Mouse (Mus musculus) MEL (cell line): ENCODE data around the gene Pde4b. TPM values are rescaled to one million over a fixed set of nuclear protein-coding genes. Genes with fewer than 3 reads are reported as not detected.

Experiments used
- DNase-seq: peaks from one replicate; pipeline ENCODE4 v3.0.0; 2011; ENCODE audit warnings: low read depth, low spot score
- H3K27ac ChIP-seq: 2 replicates; pipeline ENCODE4 v1.5.1; 2012; ENCODE audit warnings: low read depth, mild to moderate bottlenecking, control low read depth, low read length, moderate library complexity; ENCODE audit not compliant: control insufficient read depth
- H3K27me3 ChIP-seq, 2 experiments: fragments of 150-350 bp in 1 of 2; sonication (generic) in 1 of 2; 2 replicates each; pipeline ENCODE4 v1.6.1; 2012; ENCODE audit warnings: low read length in 2 of 2, mild to moderate bottlenecking in 2 of 2, improper control_type of control experiment in 1 of 2, moderate library complexity in 1 of 2; ENCODE audit not compliant: insufficient read depth in 2 of 2, control insufficient read depth in 1 of 2
- H3K36me3 ChIP-seq, 2 experiments: 2 replicates each; pipeline ENCODE4 v1.6.1; 2012 to 2014; ENCODE audit warnings: low read length in 2 of 2, improper control_type of control experiment in 1 of 2, inconsistent platforms in 1 of 2, mild to moderate bottlenecking in 1 of 2; ENCODE audit not compliant: insufficient read depth in 2 of 2, control insufficient read depth in 1 of 2
- H3K4me1 ChIP-seq, 2 experiments: fragments of 150-350 bp in 1 of 2; sonication (generic) in 1 of 2; 2 replicates each; pipeline ENCODE4 v1.6.1; 2012; ENCODE audit warnings: low read length in 2 of 2, improper control_type of control experiment in 1 of 2, mild to moderate bottlenecking in 1 of 2; ENCODE audit not compliant: insufficient read depth in 2 of 2, control insufficient read depth in 1 of 2
- H3K4me3 ChIP-seq, 2 experiments: fragments of 150-350 bp in 1 of 2; sonication (generic) in 1 of 2; 2 replicates each; pipeline ENCODE4 v1.5.1; 2012; ENCODE audit warnings: low read depth in 2 of 2, low read length in 2 of 2, mild to moderate bottlenecking in 2 of 2, moderate library complexity in 2 of 2, control low read depth in 1 of 2, improper control_type of control experiment in 1 of 2; ENCODE audit not compliant: control insufficient read depth in 1 of 2, insufficient read depth in 1 of 2
- H3K79me2 ChIP-seq: 2 replicates; pipeline ENCODE4 v1.6.1; 2012; ENCODE audit warnings: mild to moderate bottlenecking, low read length, moderate library complexity; ENCODE audit not compliant: control insufficient read depth, poor library complexity, insufficient read depth
- H3K9ac ChIP-seq: 2 replicates; pipeline ENCODE4 v1.6.1; 2012; ENCODE audit warnings: low read depth, mild to moderate bottlenecking, control low read depth, low read length, moderate library complexity; ENCODE audit not compliant: control insufficient read depth, poor library complexity, severe bottlenecking
- H3K9me3 ChIP-seq: fragments of 150-350 bp; sonication (generic); replicated peaks from 2 replicates; pipeline ENCODE4 v1.6.1; 2012; ENCODE audit warnings: mild to moderate bottlenecking, low read length, improper control_type of control experiment, moderate library complexity; ENCODE audit not compliant: insufficient read depth
- CHD1 ChIP-seq: IDR thresholded peaks from 2 replicates; pipeline ENCODE4 v1.6.1; 2012; ENCODE audit warnings: low read depth, mild to moderate bottlenecking, inconsistent platforms, low read length, improper control_type of control experiment
- CHD2 ChIP-seq: IDR thresholded peaks from 2 replicates; pipeline ENCODE4 v1.6.1; 2011; ENCODE audit warnings: low read length, improper control_type of control experiment
- EP300 ChIP-seq, 2 experiments: IDR thresholded peaks; 2 replicates each; pipeline ENCODE4 v1.6.1; 2011; ENCODE audit warnings: improper control_type of control experiment in 2 of 2, low read length in 2 of 2, low read depth in 1 of 2, mild to moderate bottlenecking in 1 of 2
- GABPA ChIP-seq: IDR thresholded peaks from 2 replicates; pipeline ENCODE4 v1.6.1; 2012; ENCODE audit warnings: low read depth, mild to moderate bottlenecking, inconsistent platforms, low read length, improper control_type of control experiment, moderate library complexity
- GATA1 ChIP-seq: IDR thresholded peaks from 2 replicates; pipeline ENCODE4 v1.6.1; 2011; ENCODE audit warnings: low read depth, low read length, improper control_type of control experiment
- HCFC1 ChIP-seq: IDR thresholded peaks from 2 replicates; pipeline ENCODE4 v1.6.1; 2012; ENCODE audit warnings: low read depth, mild to moderate bottlenecking, inconsistent platforms, low read length, improper control_type of control experiment, moderate library complexity
- JUND ChIP-seq: IDR thresholded peaks from 2 replicates; pipeline ENCODE4 v1.6.1; 2011; ENCODE audit warnings: low read depth, mild to moderate bottlenecking, improper control_type of control experiment, low read length
- KAT2A ChIP-seq: conservative IDR thresholded peaks from 2 replicates; pipeline ENCODE4 v1.6.1; 2012; ENCODE audit warnings: low read depth, low read length, improper control_type of control experiment, inconsistent platforms
- MAFK ChIP-seq: IDR thresholded peaks from 2 replicates; pipeline ENCODE4 v1.6.1; 2011; ENCODE audit warnings: low read depth, mild to moderate bottlenecking, low read length, improper control_type of control experiment, borderline replicate concordance
- MAZ ChIP-seq: IDR thresholded peaks from 2 replicates; pipeline ENCODE4 v1.6.1; 2012; ENCODE audit warnings: low read depth, mild to moderate bottlenecking, inconsistent platforms, low read length, improper control_type of control experiment
- MEF2A ChIP-seq: IDR thresholded peaks from 2 replicates; pipeline ENCODE4 v1.6.1; 2014; ENCODE audit warnings: low read depth, mild to moderate bottlenecking, inconsistent platforms, low read length, improper control_type of control experiment; ENCODE audit not compliant: poor library complexity, insufficient replicate concordance, severe bottlenecking; ENCODE audit errors: extremely low read depth
- MYB ChIP-seq: IDR thresholded peaks from 2 replicates; pipeline ENCODE4 v1.6.1; 2011; ENCODE audit warnings: mild to moderate bottlenecking, low read depth, low read length, improper control_type of control experiment
- POLR2A ChIP-seq, 2 experiments: IDR thresholded peaks; 2 replicates each; pipeline ENCODE4 v1.6.1; 2011 to 2012; ENCODE audit warnings: low read length in 2 of 2, mild to moderate bottlenecking in 2 of 2, control low read depth in 1 of 2, improper control_type of control experiment in 1 of 2, low read depth in 1 of 2, moderate library complexity in 1 of 2; ENCODE audit not compliant: control insufficient read depth in 1 of 2, insufficient read depth in 1 of 2, poor library complexity in 1 of 2
- POLR2AphosphoS5 ChIP-seq: IDR thresholded peaks from 2 replicates; pipeline ENCODE4 v1.6.1; 2012; ENCODE audit warnings: low read depth, borderline replicate concordance, mild to moderate bottlenecking, inconsistent platforms, low read length, moderate library complexity, mixed read lengths
- RAD21 ChIP-seq: IDR thresholded peaks from 2 replicates; pipeline ENCODE4 v1.6.1; 2011; ENCODE audit warnings: mild to moderate bottlenecking, low read depth, low read length, improper control_type of control experiment
- SMC3 ChIP-seq: IDR thresholded peaks from 2 replicates; pipeline ENCODE4 v1.6.1; 2011; ENCODE audit warnings: low read depth, low read length, improper control_type of control experiment
- TAL1 ChIP-seq: IDR thresholded peaks from 2 replicates; pipeline ENCODE4 v1.6.1; 2012; ENCODE audit warnings: mild to moderate bottlenecking, inconsistent platforms, low read length, moderate library complexity, mixed read lengths
- TBP ChIP-seq: IDR thresholded peaks from 2 replicates; pipeline ENCODE4 v1.8.0; 2011; ENCODE audit warnings: low read depth, low read length, improper control_type of control experiment
- USF1 ChIP-seq: IDR thresholded peaks from 2 replicates; pipeline ENCODE4 v1.6.1; 2014; ENCODE audit warnings: low read depth, mild to moderate bottlenecking, inconsistent platforms, low read length, improper control_type of control experiment, moderate library complexity
- ZC3H11A ChIP-seq: IDR thresholded peaks from 2 replicates; pipeline ENCODE4 v1.6.1; 2012; ENCODE audit warnings: low read depth, mild to moderate bottlenecking, inconsistent platforms, low read length, improper control_type of control experiment
- ZKSCAN1 ChIP-seq: IDR thresholded peaks from 2 replicates; pipeline ENCODE4 v1.6.1; 2012; ENCODE audit warnings: low read depth, mild to moderate bottlenecking, inconsistent platforms, low read length, improper control_type of control experiment, moderate library complexity
- ZMIZ1 ChIP-seq: IDR thresholded peaks from 2 replicates; pipeline ENCODE4 v1.6.1; 2012; ENCODE audit warnings: low read depth, mild to moderate bottlenecking, inconsistent platforms, low read length, improper control_type of control experiment, moderate library complexity
- ZNF384 ChIP-seq: IDR thresholded peaks from 2 replicates; pipeline ENCODE4 v1.6.1; 2012; ENCODE audit warnings: low read depth, mild to moderate bottlenecking, inconsistent platforms, low read length, improper control_type of control experiment
- polyA plus RNA-seq, 2 experiments: library from polyadenylated mRNA; stranded (reverse) in 1 of 2; unstranded in 1 of 2; fragments of >175 nt in 1 of 2; fragments of >200 nt in 1 of 2; gene quantifications; 2 replicates each; pipeline versions ENCODE4 v1.2.1 to v1.2.4; 2012; ENCODE audit warnings: low replicate concordance in 2 of 2, low read depth in 1 of 2; ENCODE audit not compliant: insufficient read length in 2 of 2, insufficient read depth in 1 of 2, missing spikeins in 1 of 2
- total RNA-seq: library from RNA; depleted of rRNA; stranded (reverse); fragments of 300-350 nt; gene quantifications from 2 replicates; pipeline ENCODE4 v1.2.3, GENCODE M21; 2012

Gene Pde4b
- total and polyA plus RNA-seq, 3 experiments, result 2.7 to 6.0 TPM; not detected in 1

- no peak for DNase-seq
- Histone ChIP-seq H3K27me3 (no peaks in the 10 kb centered on the region; a peak in 2 of 4 replicates), H3K27ac (no peak overlapping the region), H3K9ac (no peak overlapping the region), H3K36me3 (no peaks in the 10 kb centered on the region), H3K9me3 (no peaks in the 10 kb centered on the region), H3K79me2 (no peaks in the 10 kb centered on the region), H3K4me3 (no peak overlapping the region), H3K4me1 (no peaks in the 10 kb centered on the region)
- no peak for TF ChIP-seq CHD1
These were observed 455.6 kb downstream of the Pde4b start for GRCm38 (mm10) chr4:102542976-102543375.

- H3K9ac ChIP-seq, result no peak overlapping the region
These were observed 457.9 kb downstream of the Pde4b start for GRCm38 (mm10) chr4:102545226-102545625.

GRCm38 (mm10) chr4:102555566-102555965 lies 468.2 kb downstream of the Pde4b start:
- H3K36me3 ChIP-seq, result peaks cover 0 to 2% of the 10 kb centered on the region in 2 experiments; a peak in 1 of 4 replicates
- H3K27me3 ChIP-seq, result 0 out of 4 replicates have a peak, but pooled peaks cover 1 to 3% of the 10 kb centered on the region in 2 experiments
- TF ChIP-seq CHD2 (no peak), POLR2AphosphoS5 (no peak), GATA1 (no peak), JUND (no peak), POLR2A (IDR thresholded peaks at IDR 0.05; ENCODE audit: control insufficient read depth in 1 of 2, insufficient read depth in 1 of 2, low read depth in 1 of 2, low read length in 2 of 2, poor library complexity in 1 of 2) (no peak), RAD21 (no peak), EP300 (IDR thresholded peaks at IDR 0.05; ENCODE audit: low read depth in 1 of 2, low read length in 2 of 2) (no peak), ZKSCAN1 (no peak), MYB (no peak)
- no peak for DNase-seq
- H3K4me3 ChIP-seq, result no peak overlapping the region
- no peaks in the 10 kb centered on the region for H3K79me2 ChIP-seq
- peaks cover 0 to 3% of the 10 kb centered on the region in 2 experiments for H3K4me1 ChIP-seq
- no peaks in the 10 kb centered on the region for H3K9me3 ChIP-seq
- H3K9ac ChIP-seq, result no peak overlapping the region
- no peak overlapping the region for H3K27ac ChIP-seq

More at GRCm38 (mm10) chr4:102545226-102545625, 457.9 kb downstream of the Pde4b start:
- no peak for TF ChIP-seq POLR2AphosphoS5
- no peak for TF ChIP-seq CHD1
- no peak for TF ChIP-seq KAT2A
- no peak for TF ChIP-seq GABPA
- TF ChIP-seq MEF2A, result no peak
- TF ChIP-seq TBP, result no peak
- no peak for TF ChIP-seq HCFC1
- TF ChIP-seq SMC3, result no peak
- TF ChIP-seq ZMIZ1, result no peak
- no peak for TF ChIP-seq ZC3H11A
- TF ChIP-seq MAFK, result no peak
- no peak for TF ChIP-seq ZNF384
- TF ChIP-seq MYB, result no peak
- no peak for TF ChIP-seq ZKSCAN1
- no peak for TF ChIP-seq MAZ
- no peak for TF ChIP-seq USF1
- no peak for TF ChIP-seq TAL1
- TF ChIP-seq POLR2A (IDR thresholded peaks at IDR 0.05; ENCODE audit: control insufficient read depth in 1 of 2, insufficient read depth in 1 of 2, low read depth in 1 of 2, low read length in 2 of 2, poor library complexity in 1 of 2), result no peak
- H3K4me3 ChIP-seq, result no peak overlapping the region
- no peaks in the 10 kb centered on the region for H3K9me3 ChIP-seq
- no peaks in the 10 kb centered on the region; a peak in 2 of 4 replicates for H3K27me3 ChIP-seq
- H3K36me3 ChIP-seq, result no peaks in the 10 kb centered on the region
- no peak for DNase-seq
- no peaks in the 10 kb centered on the region for H3K4me1 ChIP-seq
- no peaks in the 10 kb centered on the region for H3K79me2 ChIP-seq
- H3K27ac ChIP-seq, result no peak overlapping the region
